Mouse (Mus musculus) lung, embryonic 14.5 days (tissue): ENCODE measurements at regions not wholly inside any gene's neighbourhood (a gene's known extent, or its start where the extent isn't known, plus 50 kb on each side); places are given as distances from the start of the nearest gene placed in this dataset.

Experiments used
- ATAC-seq: fragments of 200-750 bp; cut with Nextera tagmentation; 2 replicates; pipeline ENCODE4 v1.8.0; 2017; ENCODE audit warnings: mild to moderate bottlenecking, moderate TSS enrichment, moderate library complexity; ENCODE audit not compliant: insufficient read depth
- DNase-seq: peaks from one replicate; pipeline ENCODE4 v3.0.0-alpha.2; 2015
- H3K27ac ChIP-seq: fragments of 300-500 bp; sonication (generic); 2 replicates; pipeline ENCODE4 v1.5.1; 2014; ENCODE audit warnings: low read depth, mild to moderate bottlenecking, moderate library complexity
- H3K27me3 ChIP-seq: fragments of 300-500 bp; sonication (generic); 2 replicates; pipeline ENCODE4 v1.6.1; 2014; ENCODE audit warnings: low read length, control low read depth; ENCODE audit not compliant: insufficient read depth
- H3K36me3 ChIP-seq: fragments of 300-500 bp; sonication (generic); 2 replicates; pipeline ENCODE4 v1.6.1; 2014; ENCODE audit warnings: control low read depth; ENCODE audit not compliant: insufficient read depth
- H3K4me1 ChIP-seq: fragments of 300-500 bp; sonication (generic); 2 replicates; pipeline ENCODE4 v1.6.1; 2014; ENCODE audit warnings: antibody characterized with exemption, control low read depth; ENCODE audit not compliant: insufficient read depth
- H3K4me2 ChIP-seq: fragments of 300-500 bp; sonication (generic); 2 replicates; pipeline ENCODE4 v1.6.1; 2014; ENCODE audit warnings: mild to moderate bottlenecking
- H3K4me3 ChIP-seq: fragments of 300-500 bp; sonication (generic); 2 replicates; pipeline ENCODE4 v1.5.1; 2014; ENCODE audit warnings: low read depth, low read length
- H3K9ac ChIP-seq: fragments of 300-500 bp; sonication (generic); 2 replicates; pipeline ENCODE4 v1.6.1; 2014
- H3K9me3 ChIP-seq: fragments of 300-500 bp; sonication (generic); 2 replicates; pipeline ENCODE4 v1.6.1; 2016; ENCODE audit warnings: low read depth, low read length, control low read depth
- CTCF ChIP-seq: IDR thresholded peaks from 2 replicates; pipeline ENCODE4 v1.5.1; 2016; ENCODE audit warnings: antibody characterized with exemption, low read depth
- WGBS: fragments of 180-500 bp; shearing (Covaris S2); extraction: QIAGEN DNeasy Blood & Tissue Kit; methylation state at CpG from one replicate; pipeline ENCODE4 v1.1.7; 2014; 5-methylcytosine and 5-hydroxymethylcytosine counted together

DNA sequence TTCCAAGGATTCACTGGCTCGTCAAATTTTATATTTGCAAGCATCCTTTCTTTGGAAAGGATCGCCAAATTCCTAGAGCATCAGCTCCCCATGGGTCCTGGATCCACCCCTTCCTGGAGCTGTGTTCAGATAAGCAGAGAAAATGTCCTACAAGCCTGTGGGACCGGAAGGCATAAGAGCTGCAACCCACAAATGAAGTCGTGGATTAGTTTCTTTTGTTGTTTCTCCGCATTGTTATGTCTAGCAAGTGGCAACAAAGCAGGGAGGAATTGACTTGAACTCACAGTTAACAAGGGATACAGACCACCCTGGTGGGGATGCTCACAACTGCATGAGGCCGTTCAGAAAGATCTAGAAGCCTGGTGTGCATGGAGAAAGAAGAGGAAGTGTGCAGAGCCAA lies 406.4 kb downstream of the Med13l start:
- DNase-seq (no peak), ATAC-seq (no peak)
- H3K4me1 ChIP-seq = no peaks in the 10 kb centered on the region
- H3K36me3 ChIP-seq = no peaks in the 10 kb centered on the region
- H3K4me3 ChIP-seq = no peak overlapping the region
- TF ChIP-seq CTCF = no peak
- no peak overlapping the region for H3K9ac ChIP-seq
- 72% methylated on average over 6 of the region's 6 CpGs for WGBS
- no peaks in the 10 kb centered on the region for H3K9me3 ChIP-seq
- H3K4me2 ChIP-seq = no peak overlapping the region
- no peak overlapping the region for H3K27ac ChIP-seq
- H3K27me3 ChIP-seq = no peaks in the 10 kb centered on the region

- Histone ChIP-seq H3K4me3 (no peak overlapping the region), H3K27ac (no peak overlapping the region), H3K4me2 (no peak overlapping the region), H3K36me3 (no peaks in the 10 kb centered on the region), H3K27me3 (no peaks in the 10 kb centered on the region), H3K4me1 (no peaks in the 10 kb centered on the region), H3K9ac (no peak overlapping the region), H3K9me3 (no peaks in the 10 kb centered on the region)
- peak; percentile 41 for DNase-seq
- no peak for TF ChIP-seq CTCF
- WGBS = 26% methylated on average over 11 of the region's 11 CpGs
- ATAC-seq = peak; percentile 38; the same call in 1 of the 2 replicates
Observed at GRCm38 (mm10) chr5:118967718-118968117, 407.2 kb downstream of the Med13l start.

GRCm38 (mm10) chr5:118975147-118975546 lies 414.7 kb downstream of the Med13l start:
- no peaks in the 10 kb centered on the region for H3K36me3 ChIP-seq
- H3K4me1 ChIP-seq = no peaks in the 10 kb centered on the region
- ATAC-seq (no peak), DNase-seq (no peak)
- H3K27ac ChIP-seq = no peak overlapping the region
- no peak overlapping the region for H3K4me2 ChIP-seq
- H3K4me3 ChIP-seq = no peak overlapping the region
- no peak overlapping the region for H3K9ac ChIP-seq
- WGBS = 70% methylated on average over 10 of the region's 10 CpGs
- no peaks in the 10 kb centered on the region for H3K9me3 ChIP-seq
- TF ChIP-seq CTCF = no peak
- no peaks in the 10 kb centered on the region for H3K27me3 ChIP-seq

DNA sequence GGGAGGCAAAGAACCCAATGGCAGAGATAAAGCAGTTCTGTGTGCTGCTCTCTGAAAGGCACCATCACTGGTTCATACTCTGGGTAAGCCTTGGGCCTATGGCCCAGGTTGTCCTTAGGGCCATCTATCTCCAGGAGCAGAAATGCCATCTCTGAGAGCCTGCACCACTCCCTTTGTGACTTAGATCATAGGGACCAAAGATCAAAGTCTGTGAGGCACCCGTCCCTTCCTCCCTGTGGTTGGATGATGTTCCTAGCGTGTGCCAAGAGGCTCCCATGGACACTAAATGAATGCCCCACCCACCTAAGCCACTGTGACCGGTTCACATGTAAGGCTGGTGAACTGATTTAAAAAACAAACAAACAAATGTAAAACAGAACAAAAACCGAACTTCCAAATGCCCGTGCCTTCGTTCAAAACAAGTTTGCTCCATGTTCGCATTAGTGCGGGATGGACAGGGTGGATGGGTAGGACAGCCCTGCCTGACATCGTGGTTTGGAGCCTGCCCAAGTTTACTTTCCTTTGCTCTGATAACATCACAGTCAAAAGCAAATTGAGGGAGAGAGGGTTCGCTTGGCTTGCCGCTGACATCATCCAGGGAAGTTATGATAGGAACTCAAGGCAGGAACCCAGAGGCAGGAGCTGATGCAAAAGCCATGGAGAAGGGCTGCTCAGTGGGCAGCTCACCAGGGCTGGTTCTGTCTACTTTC lies 418.6 kb downstream of the Med13l start:
- WGBS = 58% methylated on average over 11 of the region's 11 CpGs
- TF ChIP-seq CTCF = no peak
- H3K27ac ChIP-seq = no peak overlapping the region
- H3K4me2 ChIP-seq = no peak overlapping the region
- no peaks in the 10 kb centered on the region for H3K36me3 ChIP-seq
- H3K9me3 ChIP-seq = no peaks in the 10 kb centered on the region
- peaks cover 5% of the 10 kb centered on the region; the same call in 1 of the 2 replicates for H3K4me1 ChIP-seq
- no peak overlapping the region for H3K9ac ChIP-seq
- DNase-seq (no peak), ATAC-seq (no peak)
- H3K4me3 ChIP-seq = no peak overlapping the region
- no peaks in the 10 kb centered on the region for H3K27me3 ChIP-seq

DNA sequence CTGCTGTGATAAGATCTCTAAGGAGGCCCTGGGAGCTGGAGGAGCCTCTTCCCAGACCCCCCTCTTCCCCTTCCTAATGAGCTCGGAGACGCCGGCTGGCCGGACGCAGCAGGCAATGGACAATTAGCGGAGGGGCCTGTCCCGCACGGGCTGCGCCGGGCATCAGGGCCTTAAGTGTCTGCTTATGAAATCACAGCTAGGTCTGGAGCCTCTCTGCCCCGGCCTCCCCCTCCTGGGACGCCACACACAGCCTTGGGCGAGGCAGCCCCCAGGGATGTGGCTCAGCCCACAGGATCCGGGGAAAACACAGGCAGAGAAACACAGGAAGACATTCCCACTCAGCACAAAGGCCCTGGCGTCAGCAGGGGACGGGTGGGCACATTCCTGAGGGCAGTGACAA lies 420.6 kb downstream of the Med13l start:
- Histone ChIP-seq H3K36me3 (no peaks in the 10 kb centered on the region), H3K9me3 (no peaks in the 10 kb centered on the region), H3K4me3 (no peak overlapping the region), H3K9ac (peak overlapping the region; percentile 9; the same call in 1 of the 2 replicates), H3K27me3 (no peaks in the 10 kb centered on the region), H3K27ac (peak overlapping the region; percentile 36; the same call in 1 of the 2 replicates), H3K4me2 (peak overlapping the region; percentile 10; the same call in 1 of the 2 replicates), H3K4me1 (peaks cover 5% of the 10 kb centered on the region; the same call in 1 of the 2 replicates)
- DNase-seq (peak; percentile 62), ATAC-seq (peak; percentile 69; the same call in 1 of the 2 replicates)
- WGBS = 21% methylated on average over 16 of the region's 16 CpGs
- no peak for TF ChIP-seq CTCF

DNA sequence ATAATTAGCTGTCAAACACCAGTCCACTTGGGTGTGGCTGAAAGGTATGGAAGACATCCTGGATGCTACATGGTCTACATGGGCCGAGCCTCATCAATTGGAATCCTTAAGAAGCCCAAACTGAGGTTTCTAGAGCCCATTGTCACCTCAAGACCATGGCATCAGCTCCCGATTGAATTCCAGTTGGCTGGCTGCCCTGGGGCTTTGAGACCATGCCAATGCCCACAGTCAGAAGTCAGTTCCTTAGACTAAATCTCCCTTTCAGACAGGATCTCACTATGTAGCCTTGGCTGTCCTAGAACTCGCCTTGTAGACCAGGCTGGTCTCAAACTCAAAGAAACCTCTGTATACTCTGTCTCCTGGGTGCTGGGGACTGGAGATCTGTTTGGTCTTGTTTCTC lies 423.8 kb downstream of the Med13l start:
- WGBS = 86% methylated on average over 3 of the region's 3 CpGs

GRCm38 (mm10) chr5:118984797-118985408 lies 424.4 kb downstream of the Med13l start:
- ATAC-seq = no peak
- 68% methylated on average over 9 of the region's 9 CpGs for WGBS

More for the DNA sequence above, 423.8 kb downstream of the Med13l start:
- no peak overlapping the region for H3K9ac ChIP-seq
- H3K27ac ChIP-seq = no peak overlapping the region
- DNase-seq = no peak
- TF ChIP-seq CTCF = no peak
- H3K36me3 ChIP-seq = no peaks in the 10 kb centered on the region
- ATAC-seq = no peak
- no peak overlapping the region for H3K4me2 ChIP-seq
- no peaks in the 10 kb centered on the region for H3K27me3 ChIP-seq
- no peak overlapping the region for H3K4me3 ChIP-seq
- no peaks in the 10 kb centered on the region for H3K9me3 ChIP-seq
- peaks cover 5% of the 10 kb centered on the region; the same call in 1 of the 2 replicates for H3K4me1 ChIP-seq

More at GRCm38 (mm10) chr5:118984797-118985408, 424.4 kb downstream of the Med13l start:
- Histone ChIP-seq H3K9me3 (no peaks in the 10 kb centered on the region), H3K27ac (no peak overlapping the region), H3K9ac (no peak overlapping the region), H3K27me3 (no peaks in the 10 kb centered on the region), H3K4me3 (no peak overlapping the region), H3K36me3 (no peaks in the 10 kb centered on the region), H3K4me1 (peaks cover 5% of the 10 kb centered on the region; the same call in 1 of the 2 replicates), H3K4me2 (no peak overlapping the region)
- no peak for TF ChIP-seq CTCF
- DNase-seq = no peak
